Mouse (Mus musculus): ENCODE measurements at regions not wholly inside any gene's neighbourhood (a gene's known extent, or its start where the extent isn't known, plus 50 kb on each side); places are given as distances from the start of the nearest gene placed in this dataset.
A peak's percentile ranks its signal among the peaks of the same experiment; 100 is the strongest.

GRCm38 (mm10) chr9:15175866-15176265 lies 63.0 kb upstream of the Vstm5 start:
- DNase-seq (ENCODE audit: low spot score), result no peak

DNA sequence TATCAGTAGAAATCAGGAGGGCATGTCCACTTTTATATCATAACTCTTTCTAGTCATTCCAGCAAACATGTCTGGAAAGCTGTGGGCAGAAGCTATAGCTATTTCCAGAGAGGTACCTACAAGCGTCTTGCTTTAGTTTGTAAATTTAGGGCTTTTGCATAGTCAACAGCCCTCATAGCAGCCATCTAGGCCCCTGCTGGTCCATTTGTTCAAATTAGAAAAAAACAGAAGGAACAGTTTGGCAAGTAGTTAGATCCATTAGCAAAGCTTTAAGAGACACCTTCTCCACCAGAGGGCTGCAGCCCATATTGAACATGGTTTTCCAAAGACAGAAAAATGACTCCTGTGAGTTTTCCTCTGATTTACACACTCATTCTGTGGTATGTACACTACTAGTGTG lies 63.4 kb upstream of the Vstm5 start:
- no peak for DNase-seq (ENCODE audit: low spot score)

- no peak for DNase-seq (ENCODE audit: low spot score)
These were observed 59.0 kb upstream of the Hephl1 start for GRCm38 (mm10) chr9:15170911-15171310.

DNA sequence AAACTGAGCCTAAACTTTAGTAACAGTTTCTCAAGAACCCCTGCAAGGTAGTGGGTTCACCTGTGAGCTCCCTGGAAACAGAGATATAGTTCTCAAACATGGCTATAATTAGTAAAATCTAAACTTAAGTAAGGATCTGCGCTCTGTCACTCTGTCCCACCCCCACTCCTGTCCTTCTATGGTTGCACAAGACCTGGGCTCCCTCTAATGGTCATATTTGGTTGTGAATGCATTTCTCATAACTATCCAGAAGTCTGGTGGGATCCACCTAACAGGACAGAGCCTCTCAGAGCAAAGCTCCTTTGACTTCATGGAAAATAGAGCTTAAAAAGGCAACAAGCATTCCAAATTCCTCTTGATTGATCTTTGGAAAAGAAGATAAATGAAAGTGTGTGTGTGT lies 57.8 kb upstream of the Hephl1 start:
- DNase-seq (ENCODE audit: low spot score), result peak; percentile 16

DNA sequence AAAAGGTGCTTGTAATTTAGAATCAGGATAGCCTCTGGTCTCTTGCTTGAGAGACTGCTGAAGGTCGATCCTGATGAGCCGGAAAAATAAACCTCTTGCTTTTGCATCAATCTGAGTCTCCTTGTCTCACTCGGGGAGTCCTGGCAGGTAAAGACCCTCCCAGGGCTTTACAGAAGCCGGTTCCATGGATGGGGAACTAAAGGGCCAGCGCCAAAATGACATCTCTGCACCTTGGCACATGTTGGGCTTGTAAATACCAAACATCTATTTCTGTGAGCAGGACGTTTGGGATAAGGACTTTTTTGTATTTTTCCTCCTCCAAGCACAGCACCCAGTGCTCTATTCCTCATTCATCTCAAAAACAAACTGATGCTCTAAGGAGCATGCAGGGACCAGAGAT lies 57.1 kb upstream of the Hephl1 start:
- DNase-seq (ENCODE audit: low spot score), result no peak

GRCm38 (mm10) chr9:15166896-15167295 lies 55.0 kb upstream of the Hephl1 start:
- no peak for DNase-seq (ENCODE audit: low spot score)

- DNase-seq (ENCODE audit: low spot score), result no peak
These were observed 54.6 kb upstream of the Hephl1 start for GRCm38 (mm10) chr9:15166476-15166875.
